In the genomic region with DNA sequence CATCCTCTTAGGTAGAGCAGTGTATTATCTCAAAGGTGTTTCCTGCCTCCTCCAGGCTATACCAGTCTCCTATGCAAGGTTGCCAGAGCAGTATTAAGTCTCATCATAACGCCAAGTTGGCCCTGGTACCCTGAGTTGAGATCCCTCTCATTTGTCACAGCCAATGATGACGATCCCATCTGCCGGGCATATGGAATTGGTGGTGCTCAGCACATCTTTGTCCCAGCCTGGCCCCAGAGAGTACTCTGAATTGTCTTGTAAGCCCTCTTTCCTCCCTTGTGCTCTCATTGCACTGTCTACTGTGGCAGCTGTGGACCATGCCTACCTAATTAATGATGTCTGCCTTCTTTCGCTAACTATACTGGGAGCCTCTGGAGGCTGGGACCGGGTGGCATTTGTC, we compare ENCODE assay signal across 20 mouse cellular contexts.
A peak's percentile ranks its signal among the peaks of the same experiment; 100 is the strongest.
DNase-seq lines count a peak whose midpoint lies in the region; ATAC-seq lines count a peak whose summit lies in the region.
"Had no signal": no experiment of that assay in that cellular context is flagged by ENCODE, and none has a peak within 500 bp of the region (broad histone marks: within the 10 kb centered on the region; RNA-seq: fewer than 3 reads in every experiment).

No protein-coding gene starts in this region.

- peaks cover 11% of the 10 kb centered on the region for H3K36me3 ChIP-seq in hindbrain, embryonic 11.5 days (ENCODE audit: control insufficient read depth, insufficient read depth, low read length)
- H3K36me3 ChIP-seq in hindbrain, embryonic 10.5 days = peaks cover 98% of the 10 kb centered on the region
- peaks cover 89% of the 10 kb centered on the region for H3K36me3 ChIP-seq in forebrain, embryonic 13.5 days (ENCODE audit: poor library complexity, severe bottlenecking)
- peaks cover 91% of the 10 kb centered on the region for H3K36me3 ChIP-seq in hindbrain, embryonic 14.5 days (replicated peaks; ENCODE audit: control insufficient read depth, insufficient read depth)
- peaks cover 84% of the 10 kb centered on the region for H3K36me3 ChIP-seq in neural tube, embryonic 13.5 days
- H3K36me3 ChIP-seq: liver, embryonic 15.5 days had no signal

- no peak overlapping the region for H3K4me3 ChIP-seq in hindbrain, embryonic 11.5 days (ENCODE audit: low read depth, low read length)
- H3K4me3 ChIP-seq in hindbrain, embryonic 10.5 days = no peak overlapping the region
- H3K4me3 ChIP-seq in forebrain, embryonic 13.5 days = no peak overlapping the region
- no peak overlapping the region for H3K4me3 ChIP-seq in hindbrain, embryonic 14.5 days (replicated peaks; ENCODE audit: low read length)
- H3K4me3 ChIP-seq in neural tube, embryonic 13.5 days = no peak overlapping the region
- H3K4me3 ChIP-seq: embryonic facial prominence, embryonic 12.5 days; gastrocnemius, adult 2 months; heart, adult 2 months; liver, embryonic 15.5 days had no signal

- intact Hi-C loops in left cerebral cortex, postnatal 10 days (cut with DNase I) = no loop called here

- no peaks in the 10 kb centered on the region for H3K4me1 ChIP-seq in hindbrain, embryonic 11.5 days (replicated peaks; ENCODE audit: control insufficient read depth, insufficient read depth, low read length)
- peaks cover 2% of the 10 kb centered on the region for H3K4me1 ChIP-seq in hindbrain, embryonic 10.5 days (replicated peaks)
- peaks cover 6% of the 10 kb centered on the region for H3K4me1 ChIP-seq in forebrain, embryonic 13.5 days
- H3K4me1 ChIP-seq in hindbrain, embryonic 14.5 days (replicated peaks; ENCODE audit: control insufficient read depth, insufficient read depth, low read length) = peaks cover 2% of the 10 kb centered on the region; the same call in 1 of the 2 replicates
- H3K4me1 ChIP-seq in neural tube, embryonic 13.5 days (replicated peaks) = peaks cover 10% of the 10 kb centered on the region
- H3K4me1 ChIP-seq: embryonic facial prominence, embryonic 12.5 days; liver, embryonic 15.5 days had no signal

- no peak overlapping the region for H3K4me2 ChIP-seq in hindbrain, embryonic 11.5 days (replicated peaks; ENCODE audit: low read depth, low read length)
- H3K4me2 ChIP-seq in forebrain, embryonic 13.5 days = no peak overlapping the region
- H3K4me2 ChIP-seq in hindbrain, embryonic 14.5 days (replicated peaks) = no peak overlapping the region
- H3K4me2 ChIP-seq in neural tube, embryonic 13.5 days = no peak overlapping the region
- H3K4me2 ChIP-seq: embryonic facial prominence, embryonic 12.5 days; liver, embryonic 15.5 days had no signal

- H3K27ac ChIP-seq in hindbrain, embryonic 11.5 days (ENCODE audit: low read depth, low read length) = no peak overlapping the region
- no peak overlapping the region for H3K27ac ChIP-seq in hindbrain, embryonic 10.5 days
- H3K27ac ChIP-seq in forebrain, embryonic 13.5 days = no peak overlapping the region; the same call in 1 of the 2 replicates
- no peak overlapping the region for H3K27ac ChIP-seq in hindbrain, embryonic 14.5 days
- peak overlapping the region; percentile 24; the same call in 1 of the 2 replicates for H3K27ac ChIP-seq in neural tube, embryonic 13.5 days (replicated peaks)
- H3K27ac ChIP-seq: embryonic facial prominence, embryonic 12.5 days; gastrocnemius, adult 2 months; heart, adult 2 months; liver, embryonic 15.5 days had no signal

- H3K27me3 ChIP-seq in hindbrain, embryonic 11.5 days (ENCODE audit: control insufficient read depth, insufficient read depth, low read length) = no peaks in the 10 kb centered on the region
- H3K27me3 ChIP-seq in hindbrain, embryonic 10.5 days (ENCODE audit: insufficient read depth, poor library complexity, severe bottlenecking) = no peaks in the 10 kb centered on the region
- no peaks in the 10 kb centered on the region for H3K27me3 ChIP-seq in forebrain, embryonic 13.5 days
- no peaks in the 10 kb centered on the region for H3K27me3 ChIP-seq in hindbrain, embryonic 14.5 days (ENCODE audit: control insufficient read depth, insufficient read depth, low read length)
- no peaks in the 10 kb centered on the region for H3K27me3 ChIP-seq in neural tube, embryonic 13.5 days
- H3K27me3 ChIP-seq: embryonic facial prominence, embryonic 12.5 days; liver, embryonic 15.5 days; Patski had no signal

- no peak overlapping the region for H3K9ac ChIP-seq in hindbrain, embryonic 11.5 days (ENCODE audit: low read depth, low read length)
- H3K9ac ChIP-seq in forebrain, embryonic 13.5 days = no peak overlapping the region
- no peak overlapping the region for H3K9ac ChIP-seq in hindbrain, embryonic 14.5 days
- H3K9ac ChIP-seq in neural tube, embryonic 13.5 days = no peak overlapping the region
- H3K9ac ChIP-seq: embryonic facial prominence, embryonic 12.5 days; liver, embryonic 15.5 days had no signal

- ATAC-seq in hindbrain, embryonic 11.5 days (ENCODE audit: low FRiP score) = peak; percentile 66; the same call in 1 of the 2 replicates
- peak; percentile 54 for ATAC-seq in forebrain, embryonic 13.5 days
- ATAC-seq in hindbrain, embryonic 14.5 days (ENCODE audit: low FRiP score) = peak; percentile 46; the same call in 1 of the 2 replicates
- peak; percentile 57 for ATAC-seq in neural tube, embryonic 13.5 days (ENCODE audit: low read depth)
- ATAC-seq: activated CD4-positive, CD25-positive, alpha-beta regulatory T cell, adult 4 months; lung, postnatal 0 days; Patski had no signal

- no peak for DNase-seq in hindbrain, embryonic 11.5 days (ENCODE audit: low spot score)
- DNase-seq in hindbrain, embryonic 10.5 days (ENCODE audit: low spot score) = no peak
- no peak for DNase-seq in hindbrain, embryonic 14.5 days (ENCODE audit: low spot score)
- no peak for DNase-seq in kidney, postnatal 10 days
- DNase-seq in left cerebral cortex, postnatal 10 days (ENCODE audit: extremely low spot score in 1 of 2, low spot score in 2 of 2) = no peak
- DNase-seq: adrenal gland, postnatal 14 days; B cell, adult 2 months; cerebellum, adult 2 months; gastrocnemius, adult 2 months; heart, adult 2 months; kidney, adult 2 months; kidney, postnatal 4 days; thymus, postnatal 4 days had no signal

- no peaks in the 10 kb centered on the region for H3K9me3 ChIP-seq in hindbrain, embryonic 11.5 days (ENCODE audit: control insufficient read depth, low read length)
- no peaks in the 10 kb centered on the region for H3K9me3 ChIP-seq in hindbrain, embryonic 10.5 days
- H3K9me3 ChIP-seq in forebrain, embryonic 13.5 days (replicated peaks) = no peaks in the 10 kb centered on the region
- no peaks in the 10 kb centered on the region for H3K9me3 ChIP-seq in hindbrain, embryonic 14.5 days (ENCODE audit: control insufficient read depth, low read length)
- H3K9me3 ChIP-seq in neural tube, embryonic 13.5 days = no peaks in the 10 kb centered on the region
- H3K9me3 ChIP-seq: embryonic facial prominence, embryonic 12.5 days; liver, embryonic 15.5 days had no signal

- WGBS in hindbrain, embryonic 11.5 days = 79% methylated on average over 5 of the region's 5 CpGs
- 85% methylated on average over 5 of the region's 5 CpGs for WGBS in hindbrain, embryonic 10.5 days
- 70% methylated on average over 5 of the region's 5 CpGs for WGBS in forebrain, embryonic 13.5 days
- 43% methylated on average over 5 of the region's 5 CpGs for WGBS in hindbrain, embryonic 14.5 days
- WGBS in neural tube, embryonic 13.5 days = 50% methylated on average over 5 of the region's 5 CpGs
